Mouse (Mus musculus): ENCODE data around the gene Prrc2a.

Prrc2a gene

DNA sequence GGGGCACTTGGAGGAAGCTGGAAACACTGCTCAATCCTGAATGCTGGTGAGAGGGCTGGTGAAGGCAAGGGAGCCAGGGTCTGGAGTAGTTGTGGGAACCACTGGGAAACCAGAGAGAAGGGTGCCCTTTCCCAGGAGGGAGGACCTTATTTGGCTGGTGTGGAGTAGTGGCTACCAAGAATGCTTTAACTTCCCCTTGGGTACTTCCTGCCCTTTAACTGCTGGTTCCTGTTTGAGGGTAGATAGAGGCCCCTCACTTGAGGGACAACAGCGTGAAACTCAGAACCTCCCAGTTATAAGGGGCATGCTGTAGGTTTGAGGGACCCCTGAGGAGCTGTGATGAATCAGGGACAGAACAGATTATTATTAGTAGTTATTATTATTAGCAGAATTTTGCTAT lies 24.5 kb upstream of the Prrc2a start:
- DNase-seq = peak; percentile 45 to 53

- peak in 1 of 2 experiments; percentile 34 for DNase-seq
Measured at GRCm38 (mm10) chr17:35187959-35188610, 23.4 kb upstream of the Prrc2a start, which contains the start of gene Lst1. TSS of gene Lst1 (minus strand) at chr17:35188439.

GRCm38 (mm10) chr17:35187345-35187744 lies 22.6 kb upstream of the Prrc2a start:
- DNase-seq = no peak

- peak; percentile 72 to 80 for DNase-seq
Measured at GRCm38 (mm10) chr17:35186681-35187080, 22.0 kb upstream of the Prrc2a start.

DNA sequence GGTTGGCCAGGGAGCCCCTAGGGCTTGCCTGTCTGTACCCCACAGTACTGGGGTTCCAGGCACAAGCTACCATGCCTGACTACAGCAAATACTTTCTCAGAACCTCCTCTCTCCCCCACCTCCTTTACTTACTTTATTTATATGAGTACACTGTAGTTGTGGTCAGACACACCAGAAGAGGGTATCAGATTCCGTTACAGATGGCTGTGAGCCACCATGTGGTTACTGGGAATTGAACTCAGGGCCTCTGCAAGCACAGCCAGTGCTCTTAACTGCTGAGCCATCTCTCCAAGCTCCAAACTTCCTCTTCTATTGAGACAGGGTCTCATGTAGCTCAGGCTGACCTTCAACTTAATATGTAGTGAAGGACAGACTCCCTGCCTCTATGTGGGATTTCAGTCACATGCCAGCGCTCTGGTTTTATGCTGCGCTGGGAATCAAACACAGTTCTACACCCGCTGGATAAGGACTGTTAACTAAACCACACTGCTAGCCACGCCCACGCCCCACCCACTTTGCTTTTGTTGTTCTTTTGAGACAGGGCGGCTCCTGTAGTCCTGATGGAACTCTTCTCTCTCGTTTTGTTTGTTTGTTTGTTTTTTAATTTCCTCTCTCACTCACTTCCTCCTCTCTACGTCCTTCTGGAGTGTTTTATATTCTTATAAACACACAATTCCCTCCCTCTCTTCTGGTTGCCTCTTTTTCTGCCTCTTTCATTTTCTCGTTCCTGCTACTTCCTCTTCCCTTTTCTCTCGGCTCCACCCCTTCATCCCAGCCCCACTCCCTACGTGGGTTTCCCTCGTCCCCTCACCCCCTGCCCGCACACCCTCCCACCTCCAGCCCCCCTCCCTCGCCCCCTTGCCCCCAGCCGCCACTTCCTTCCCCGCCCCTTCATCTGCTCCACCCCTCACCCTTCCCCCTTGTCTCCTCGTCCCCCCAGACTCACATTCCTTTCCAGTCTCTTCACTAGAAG lies 21.2 kb upstream of the Prrc2a start:
- DNase-seq = peak; percentile 91 to 94

DNA sequence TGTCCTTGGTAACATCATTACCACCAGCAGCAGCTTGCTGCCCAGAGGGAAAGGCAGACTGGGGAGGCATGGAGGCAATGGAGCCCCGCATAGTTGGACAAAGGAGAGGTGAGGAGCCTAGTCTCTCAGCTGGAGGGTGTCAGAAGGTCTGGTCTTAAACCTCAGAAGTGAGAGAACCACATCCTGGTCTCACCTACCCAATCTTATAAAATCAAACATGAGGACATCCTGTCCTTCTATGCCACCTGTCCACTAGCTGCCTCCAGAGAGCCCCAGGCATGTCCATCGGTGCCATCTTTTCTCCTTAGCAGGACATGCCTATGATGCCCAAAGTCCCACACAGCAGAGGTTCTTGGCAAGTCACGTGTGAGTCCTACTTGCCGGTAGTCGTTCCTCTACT lies 15.4 kb upstream of the Prrc2a start:
- no peak for DNase-seq

GRCm38 (mm10) chr17:35178528-35178927 lies 13.8 kb upstream of the Prrc2a start:
- peak; percentile 88 to 89 for DNase-seq

GRCm38 (mm10) chr17:35175968-35176367 lies 11.3 kb upstream of the Prrc2a start, which contains the start of gene Aif1:
TSS of gene Aif1 (minus strand) at chr17:35176068.
- no peak for DNase-seq

DNA sequence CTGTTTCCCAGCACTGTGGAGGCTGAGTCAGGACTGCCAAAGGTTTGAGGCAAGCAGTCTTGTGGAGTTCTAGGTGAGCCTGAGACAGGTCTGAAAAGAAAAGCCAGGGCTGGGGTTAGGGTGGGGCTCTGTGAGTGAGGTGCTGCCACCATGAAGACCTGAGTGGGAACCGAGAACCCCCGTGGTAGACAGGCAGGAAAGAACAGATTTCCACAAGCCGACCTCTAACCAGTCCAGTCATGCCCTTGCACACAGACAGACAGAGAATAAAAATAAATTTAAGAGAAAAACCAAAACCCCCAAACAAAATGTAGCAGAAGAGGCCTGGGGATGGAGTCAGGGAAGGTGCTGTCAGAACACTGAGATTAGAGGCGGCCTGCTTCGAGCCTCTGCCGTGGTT lies 10.7 kb upstream of the Prrc2a start:
- peak; percentile 37 to 42 for DNase-seq

- DNase-seq = no peak
Measured at GRCm38 (mm10) chr17:35174201-35174977, 9.7 kb upstream of the Prrc2a start.

DNA sequence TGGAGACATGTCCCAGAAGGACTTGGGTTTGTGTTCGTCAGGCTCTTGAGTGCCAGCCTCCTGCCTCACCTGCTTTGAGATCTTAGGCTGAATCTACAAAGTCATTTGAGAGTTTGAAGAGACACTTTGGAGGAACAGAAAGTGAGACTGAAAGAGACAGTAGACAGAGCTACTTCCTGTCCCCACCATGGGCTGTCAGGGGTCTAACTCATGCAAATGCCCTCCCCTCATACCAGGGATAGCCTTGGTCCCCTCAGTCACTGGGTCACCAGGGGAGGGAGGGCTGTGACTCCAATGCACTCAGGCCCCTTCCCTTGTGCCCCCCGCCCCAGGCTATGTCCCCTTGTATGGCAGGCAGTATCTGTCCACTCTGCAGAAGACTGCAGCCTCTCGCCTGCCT lies 8.6 kb upstream of the Prrc2a start:
- peak; percentile 61 to 62 for DNase-seq

DNA sequence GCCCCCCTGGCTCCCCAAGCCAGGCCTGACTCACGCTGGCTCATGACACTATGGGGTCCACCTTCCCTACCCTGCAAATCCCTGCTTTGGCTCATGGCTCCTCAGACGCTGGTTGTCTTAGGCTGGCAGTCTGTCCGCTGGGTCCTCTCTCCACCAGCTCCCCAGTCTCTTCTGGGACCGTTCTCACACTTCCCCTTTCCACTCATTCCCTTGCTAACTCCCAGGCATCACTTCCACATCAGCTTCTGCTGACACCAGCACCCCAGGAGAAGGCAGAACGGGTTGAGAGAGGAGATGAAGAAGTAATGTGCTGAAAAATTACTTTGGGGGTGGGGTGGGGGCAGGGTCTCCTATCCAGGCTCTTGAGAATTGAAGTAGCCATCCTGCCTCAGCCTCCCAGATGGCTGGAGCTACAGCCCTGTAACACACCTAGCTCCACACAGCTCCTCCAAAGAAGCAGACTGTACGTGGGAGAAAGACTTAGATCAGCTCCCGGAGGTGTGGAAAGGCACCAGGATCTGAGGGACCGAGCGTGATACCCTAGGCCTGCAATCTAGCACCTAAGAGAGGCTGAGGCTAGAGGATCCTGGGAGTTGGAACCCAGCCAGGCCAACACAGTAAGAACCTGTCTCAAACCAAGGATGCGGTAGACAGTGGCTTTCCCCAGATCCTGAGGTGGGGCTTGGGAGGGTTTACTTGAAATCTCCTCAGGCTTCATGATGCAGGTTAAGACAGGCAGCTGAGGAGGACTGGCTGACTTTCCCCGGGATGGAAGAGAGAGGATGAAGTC lies 7.9 kb upstream of the Prrc2a start:
- peak; percentile 50 to 51 for DNase-seq

DNA sequence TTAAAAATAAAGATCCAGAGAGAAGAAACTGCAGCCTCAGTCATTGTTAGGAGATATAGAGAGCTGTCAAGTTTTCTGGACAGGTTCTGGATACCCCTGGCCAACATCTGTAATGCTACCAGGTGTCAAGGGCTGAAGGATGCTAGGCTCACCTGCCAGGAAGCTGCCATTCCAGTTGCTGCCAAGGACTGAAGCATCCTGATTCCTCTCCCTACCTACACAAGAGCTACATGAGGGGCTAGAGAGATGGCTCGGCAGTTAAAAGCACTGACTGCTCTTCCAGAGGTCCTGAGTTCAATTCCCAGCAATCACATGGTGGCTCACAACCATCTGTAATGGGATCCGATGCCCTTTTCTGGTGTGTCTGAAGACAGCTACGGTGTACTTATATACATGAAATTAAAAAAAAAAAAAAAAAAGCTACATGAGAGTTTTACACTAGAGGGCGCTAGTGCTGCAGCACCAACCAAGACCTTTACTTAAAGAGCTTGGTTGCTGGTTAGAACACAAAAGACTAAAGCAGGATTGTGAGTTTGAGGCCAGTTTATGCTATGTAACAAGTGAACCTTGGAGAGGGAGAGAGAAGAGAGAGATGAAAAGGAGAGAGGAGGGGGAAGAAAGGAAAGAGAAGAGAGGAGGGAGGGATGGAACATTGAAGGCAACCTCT lies 4.0 kb upstream of the Prrc2a start:
- DNase-seq = peak; percentile 53 to 54

- DNase-seq = no peak
Measured at GRCm38 (mm10) chr17:35167794-35168193, 3.1 kb upstream of the Prrc2a start.

DNA sequence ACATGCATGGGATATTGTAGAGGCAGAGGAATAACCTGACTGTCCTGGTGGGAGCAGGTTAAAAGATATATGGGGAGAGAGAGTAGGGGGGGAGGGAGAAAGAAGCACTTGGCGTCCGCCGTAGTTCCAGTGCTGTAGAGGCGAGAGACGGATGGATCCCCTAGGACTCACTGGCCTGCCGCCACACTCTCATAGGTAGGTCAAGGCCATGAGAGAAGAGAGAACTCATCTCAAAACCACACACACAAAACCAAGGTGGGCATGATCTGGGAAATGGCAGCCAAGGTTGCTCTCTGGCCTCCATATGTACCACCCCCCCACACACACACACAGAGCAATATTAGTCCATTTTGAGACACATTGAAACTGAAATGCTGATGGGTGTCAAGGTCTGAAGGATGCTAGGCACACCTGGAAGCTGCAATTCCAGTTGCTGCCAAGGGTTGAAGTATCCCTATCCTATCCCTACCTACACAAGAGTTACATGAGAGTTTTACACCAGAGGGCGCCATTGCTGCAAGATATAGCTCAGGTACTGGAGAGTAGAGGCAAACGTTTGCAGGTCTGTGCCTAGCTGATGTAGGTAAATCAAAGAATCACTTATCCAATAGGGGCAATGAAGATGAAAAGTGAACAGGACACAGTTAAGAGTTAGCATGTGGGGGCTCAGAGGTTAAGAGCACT lies 1.8 kb upstream of the Prrc2a start:
- peak; percentile 80 to 82 for DNase-seq

GRCm38 (mm10) chr17:35165451-35166155 lies 906 bp upstream of the Prrc2a start:
- DNase-seq = no peak

GRCm38 (mm10) chr17:35164218-35164567 lies 504 bp downstream of the Prrc2a start:
- DNase-seq = no peak

DNA sequence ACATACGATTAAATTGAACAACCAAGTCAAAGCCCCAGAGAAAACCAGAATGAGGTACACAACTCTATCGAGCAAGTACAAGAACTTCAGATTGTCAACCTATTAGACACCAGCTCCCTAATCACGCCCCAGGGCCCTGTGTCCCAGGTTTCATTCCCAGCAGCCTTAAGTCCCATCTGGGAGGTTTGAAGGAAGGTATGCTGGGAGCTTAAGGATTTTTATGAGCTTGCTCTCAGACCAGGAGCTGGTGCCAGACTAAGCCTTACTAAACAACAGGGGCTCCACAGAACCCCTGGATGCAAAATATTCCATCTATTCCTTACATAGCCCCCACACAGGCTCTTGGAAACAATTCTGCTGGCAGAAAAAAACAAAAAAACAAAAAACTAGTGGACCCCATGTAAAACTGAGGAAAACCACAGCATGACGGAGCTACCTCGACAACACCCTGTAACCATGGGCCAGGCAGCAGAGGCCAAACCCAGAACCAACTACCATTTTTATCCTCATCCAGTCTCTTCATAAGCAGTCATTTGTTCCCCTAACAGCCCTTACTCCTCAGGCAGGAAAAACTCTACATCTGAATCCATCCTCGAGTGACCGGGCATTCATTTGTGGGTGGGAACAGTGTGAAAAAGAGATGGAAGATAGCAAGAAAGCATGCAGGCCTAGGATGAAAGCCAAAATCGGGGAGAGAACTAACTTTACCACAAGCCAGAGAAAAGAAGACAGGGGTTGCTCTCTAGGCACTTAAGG lies 1.2 kb downstream of the Prrc2a start:
- DNase-seq = no peak

- DNase-seq = no peak
Measured at GRCm38 (mm10) chr17:35162730-35163129, 2.0 kb downstream of the Prrc2a start.

DNA sequence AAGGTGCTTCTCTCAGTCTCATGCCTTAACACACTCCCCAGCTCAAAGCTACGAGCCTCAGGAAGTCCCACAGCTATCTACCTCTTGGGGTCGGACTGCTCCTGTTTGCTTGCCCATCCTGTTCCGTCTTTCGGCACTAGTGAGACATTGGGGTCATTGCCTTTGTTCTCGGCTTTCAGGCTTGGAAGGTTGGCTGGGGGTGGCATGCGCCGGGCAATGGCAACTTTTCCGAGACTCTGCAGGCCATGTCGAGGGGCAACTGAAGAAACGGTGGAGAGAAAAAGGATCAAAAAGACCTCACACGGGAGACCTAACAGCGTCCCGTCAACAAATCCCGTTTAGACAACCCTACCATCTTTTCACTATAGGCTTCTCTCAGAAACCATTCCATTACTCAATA lies 2.6 kb downstream of the Prrc2a start:
- DNase-seq = no peak
